Mouse (Mus musculus) E14TG2a.4 (cell line): Measurements from ENCODE around the gene Gm813.

Experiments
- H3K27me3 ChIP-seq: 2 replicates; pipeline ENCODE4 v1.6.1; 2014; ENCODE audit warnings: low read length, control low read depth; ENCODE audit not compliant: insufficient read depth
- H3K36me3 ChIP-seq: 2 replicates; pipeline ENCODE4 v1.6.1; 2014; ENCODE audit warnings: low read length, control low read depth; ENCODE audit not compliant: insufficient read depth
- H3K4me1 ChIP-seq: replicated peaks from 2 replicates; pipeline ENCODE4 v1.6.1; 2014; ENCODE audit warnings: low read depth, low read length, control low read depth
- H3K4me3 ChIP-seq: replicated peaks from 2 replicates; pipeline ENCODE4 v1.5.1; 2014; ENCODE audit warnings: mild to moderate bottlenecking, low read length
- H3K9me3 ChIP-seq: 2 replicates; pipeline ENCODE4 v1.6.1; 2014; ENCODE audit warnings: low read length, control low read depth
- CTCF ChIP-seq: conservative IDR thresholded peaks from 2 replicates; pipeline ENCODE4 v1.5.1; 2014; ENCODE audit warnings: low read length
- NANOG ChIP-seq: IDR thresholded peaks from 2 replicates; pipeline ENCODE4 v1.6.1; 2014; ENCODE audit warnings: borderline replicate concordance, low read length, mixed read lengths
- POU5F1 ChIP-seq: IDR thresholded peaks from 2 replicates; pipeline ENCODE4 v1.6.1; 2014; ENCODE audit warnings: low read length, borderline replicate concordance

Gene Gm813

DNA sequence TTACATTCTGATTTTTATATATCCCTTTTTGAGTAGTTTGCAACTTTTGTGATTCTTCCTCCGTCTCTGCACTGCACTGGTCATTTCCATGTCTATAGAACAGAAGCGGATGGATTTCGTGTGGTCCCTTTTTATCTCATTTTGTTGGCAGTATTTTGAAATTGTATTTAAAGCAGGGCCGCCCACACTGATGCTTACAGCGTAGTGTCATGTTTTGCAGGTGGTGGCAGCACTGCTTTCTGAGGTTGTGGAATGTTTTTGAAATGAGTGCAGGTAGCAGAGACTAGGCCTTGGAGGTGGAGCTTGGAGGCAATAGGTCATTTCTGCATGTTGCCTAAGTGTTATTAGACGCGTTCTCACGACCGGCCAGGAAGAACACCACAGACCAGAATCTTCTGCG lies 33.2 kb upstream of the Gm813 start:
- no peak for TF ChIP-seq NANOG
- TF ChIP-seq CTCF: no peak
- no peak for TF ChIP-seq POU5F1

GRCm38 (mm10) chr16:58638689-58639175 lies 22.0 kb upstream of the Gm813 start, which contains the start of gene E330017A01Rik:
E330017A01Rik (minus strand) TSS chr16:58638739.
- no peak for TF ChIP-seq NANOG
- TF ChIP-seq POU5F1: no peak
- no peak for TF ChIP-seq CTCF
- Histone ChIP-seq H3K36me3 (no peaks in the 10 kb centered on the region), H3K9me3 (no peaks in the 10 kb centered on the region), H3K4me3 (no peak within 1 kb of the TSS), H3K27me3 (no peaks in the 10 kb centered on the region), H3K4me1 (peaks cover 32% of the 10 kb centered on the region)

More for the DNA sequence above, 33.2 kb upstream of the Gm813 start:
- no peaks in the 10 kb centered on the region for H3K27me3 ChIP-seq
- H3K4me1 ChIP-seq: no peaks in the 10 kb centered on the region
- H3K9me3 ChIP-seq: no peaks in the 10 kb centered on the region
- no peaks in the 10 kb centered on the region for H3K36me3 ChIP-seq
- no peak overlapping the region for H3K4me3 ChIP-seq

DNA sequence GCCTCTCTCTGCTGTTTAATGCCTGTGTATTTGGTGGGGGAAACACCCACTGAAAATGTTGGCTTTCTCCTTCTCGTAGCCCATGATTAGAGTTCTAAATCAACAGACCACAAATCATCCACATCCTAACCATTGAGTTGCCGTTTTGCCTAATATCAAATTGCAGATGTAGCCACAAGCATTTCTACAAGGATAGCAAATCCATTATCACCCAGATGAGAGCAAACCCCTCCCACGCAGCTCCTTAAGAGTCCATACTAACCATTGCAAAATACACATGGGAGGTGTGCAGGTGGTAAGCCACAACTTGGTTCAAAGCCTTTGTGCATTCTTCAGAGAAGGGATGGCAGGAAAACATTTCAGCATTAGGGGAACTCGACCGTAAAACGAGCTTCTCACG lies 21.2 kb upstream of the Gm813 start:
- Histone ChIP-seq H3K4me3 (no peak overlapping the region), H3K36me3 (no peaks in the 10 kb centered on the region)
- TF ChIP-seq POU5F1: no peak
- TF ChIP-seq NANOG: no peak

DNA sequence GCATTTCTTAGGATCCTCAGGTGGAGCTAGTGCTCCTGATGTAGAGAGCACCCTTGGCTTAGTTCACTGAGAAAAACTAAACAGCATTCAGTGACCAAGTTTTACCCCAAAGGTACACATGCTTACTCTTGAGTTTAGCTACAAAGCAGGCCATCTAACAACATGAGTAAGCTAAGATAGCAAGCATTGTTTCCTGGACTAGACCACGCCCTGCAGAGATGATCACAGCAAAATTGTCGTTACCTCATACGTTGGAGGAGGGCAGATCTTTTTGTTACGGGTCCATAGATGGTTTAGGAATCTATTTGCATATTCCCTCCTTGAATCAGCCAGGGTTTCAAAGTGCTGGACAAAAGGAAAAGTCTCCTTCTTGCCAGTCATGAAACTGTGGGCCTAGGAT lies 20.7 kb upstream of the Gm813 start:
- H3K9me3 ChIP-seq: no peaks in the 10 kb centered on the region
- no peaks in the 10 kb centered on the region for H3K27me3 ChIP-seq

More for the DNA sequence above, 21.2 kb upstream of the Gm813 start:
- no peaks in the 10 kb centered on the region for H3K9me3 ChIP-seq
- no peaks in the 10 kb centered on the region for H3K27me3 ChIP-seq
- peaks cover 32% of the 10 kb centered on the region for H3K4me1 ChIP-seq

GRCm38 (mm10) chr16:58635866-58636265 lies 19.1 kb upstream of the Gm813 start:
- Histone ChIP-seq H3K27me3 (no peaks in the 10 kb centered on the region), H3K36me3 (no peaks in the 10 kb centered on the region), H3K4me3 (no peak overlapping the region), H3K4me1 (peaks cover 32% of the 10 kb centered on the region), H3K9me3 (no peaks in the 10 kb centered on the region)
- TF ChIP-seq POU5F1 (no peak), NANOG (no peak), CTCF (no peak)

More for the DNA sequence above, 20.7 kb upstream of the Gm813 start:
- no peak overlapping the region for H3K4me3 ChIP-seq
- peaks cover 32% of the 10 kb centered on the region for H3K4me1 ChIP-seq
- TF ChIP-seq NANOG: no peak
- no peaks in the 10 kb centered on the region for H3K36me3 ChIP-seq

DNA sequence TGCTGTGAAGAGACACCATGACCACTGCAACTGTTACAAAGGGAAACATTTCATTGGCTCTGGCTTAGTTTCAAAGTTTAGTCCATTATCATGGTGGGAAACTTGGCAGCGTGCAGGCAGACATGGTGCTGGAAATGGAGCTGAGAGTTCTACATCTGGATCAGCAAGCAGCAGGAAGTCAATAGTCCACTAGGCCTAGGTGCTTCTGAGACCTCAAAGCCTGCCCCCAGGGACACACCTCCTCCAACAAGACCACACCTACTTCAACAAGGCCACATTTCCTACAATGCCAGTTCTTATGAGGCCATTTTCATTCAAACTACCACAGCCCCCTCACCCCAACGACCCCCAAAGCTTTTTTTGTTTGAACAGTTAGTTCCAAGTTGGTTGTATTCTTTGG lies 13.0 kb upstream of the Gm813 start:
- Histone ChIP-seq H3K27me3 (no peaks in the 10 kb centered on the region), H3K4me1 (peaks cover 9% of the 10 kb centered on the region), H3K36me3 (no peaks in the 10 kb centered on the region), H3K4me3 (no peak overlapping the region), H3K9me3 (no peaks in the 10 kb centered on the region)
- TF ChIP-seq CTCF: no peak
- TF ChIP-seq NANOG: no peak
- no peak for TF ChIP-seq POU5F1

DNA sequence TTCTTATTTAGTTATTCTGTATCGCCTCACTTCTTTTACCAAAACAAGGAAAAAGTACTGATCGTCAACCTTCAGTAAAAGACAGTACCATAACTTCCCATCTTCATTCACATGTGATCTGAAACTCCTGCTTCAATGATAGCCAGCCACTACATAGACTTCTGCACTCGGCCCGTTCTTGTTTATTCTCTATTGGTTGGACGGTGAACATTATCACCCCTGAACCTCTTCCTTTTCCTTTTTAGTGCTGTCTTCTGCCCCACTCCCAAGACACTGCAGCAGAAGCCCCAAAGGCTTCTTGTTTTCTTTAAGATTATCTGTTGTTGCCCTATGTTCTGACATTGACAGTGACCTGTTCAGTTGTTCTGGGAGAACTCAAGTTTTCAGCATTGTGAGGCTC lies 12.2 kb upstream of the Gm813 start:
- peaks cover 9% of the 10 kb centered on the region for H3K4me1 ChIP-seq
- H3K9me3 ChIP-seq: no peaks in the 10 kb centered on the region
- H3K4me3 ChIP-seq: no peak overlapping the region
- H3K27me3 ChIP-seq: no peaks in the 10 kb centered on the region
- TF ChIP-seq CTCF: no peak
- TF ChIP-seq POU5F1: no peak
- no peak for TF ChIP-seq NANOG
- H3K36me3 ChIP-seq: no peaks in the 10 kb centered on the region

DNA sequence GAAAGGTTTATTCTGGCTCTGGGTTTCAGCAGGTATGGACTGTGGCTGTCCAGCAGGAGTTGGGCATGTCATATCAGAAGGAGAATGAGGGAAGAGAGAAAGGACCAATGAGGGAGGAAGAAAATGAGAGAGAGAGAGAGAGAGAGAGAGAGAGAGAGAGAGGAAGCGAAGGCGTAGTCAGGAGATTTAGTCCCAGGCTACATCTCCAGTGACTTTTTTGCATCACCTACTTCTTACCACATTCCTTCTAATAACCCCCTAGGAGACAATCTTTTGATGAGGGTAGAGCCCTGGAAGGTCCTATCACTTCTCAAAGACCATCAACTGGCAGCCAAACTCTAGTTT lies 11.5 kb upstream of the Gm813 start:
- H3K4me1 ChIP-seq: peaks cover 11% of the 10 kb centered on the region
- H3K27me3 ChIP-seq: no peaks in the 10 kb centered on the region
- TF ChIP-seq POU5F1 (no peak), CTCF (no peak), NANOG (no peak)
- H3K4me3 ChIP-seq: no peak overlapping the region
- no peaks in the 10 kb centered on the region for H3K36me3 ChIP-seq
- H3K9me3 ChIP-seq: no peaks in the 10 kb centered on the region

GRCm38 (mm10) chr16:58627597-58628335 lies 11.0 kb upstream of the Gm813 start:
- H3K36me3 ChIP-seq: no peaks in the 10 kb centered on the region
- H3K9me3 ChIP-seq: no peaks in the 10 kb centered on the region
- H3K4me3 ChIP-seq: no peak overlapping the region
- H3K27me3 ChIP-seq: no peaks in the 10 kb centered on the region
- TF ChIP-seq CTCF: no peak
- TF ChIP-seq POU5F1: no peak
- no peak for TF ChIP-seq NANOG
- peaks cover 16% of the 10 kb centered on the region for H3K4me1 ChIP-seq
